In the genomic region with DNA sequence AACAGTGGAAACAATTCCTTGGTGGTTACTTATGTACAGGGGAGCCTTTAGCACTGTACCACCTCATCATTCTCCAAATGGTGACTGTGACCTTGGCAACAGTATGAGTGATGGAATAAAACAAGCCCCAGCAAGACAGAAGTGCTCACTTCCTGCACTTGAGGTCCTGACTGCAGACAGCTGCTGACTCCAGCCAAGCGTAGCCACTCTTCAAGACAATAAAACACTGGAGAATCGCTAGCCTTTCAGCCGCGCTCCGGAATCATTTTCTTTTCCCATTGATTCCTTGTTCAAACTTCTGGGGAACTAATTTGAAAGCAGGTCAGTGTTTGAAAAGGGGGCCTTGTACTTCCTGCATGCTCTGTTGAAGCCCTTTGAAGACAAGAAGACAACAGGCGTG, we compare ENCODE assay signal across 15 mouse cellular contexts.
DNase-seq lines count a peak whose midpoint lies in the region; ATAC-seq lines count a peak whose summit lies in the region.
"Had no signal": no experiment of that assay in that cellular context is flagged by ENCODE, and none has a peak within 500 bp of the region (broad histone marks: within the 10 kb centered on the region; RNA-seq: fewer than 3 reads in every experiment).

No protein-coding gene starts in this region.

- no peak overlapping the region for H3K9ac ChIP-seq in kidney, embryonic 16.5 days (replicated peaks; ENCODE audit: low read length)
- H3K9ac ChIP-seq in neural tube, embryonic 13.5 days = no peak overlapping the region
- H3K9ac ChIP-seq: limb, embryonic 13.5 days; liver, embryonic 14.5 days had no signal

- no peak overlapping the region for H3K4me2 ChIP-seq in kidney, embryonic 16.5 days (replicated peaks; ENCODE audit: low read depth, low read length)
- H3K4me2 ChIP-seq in neural tube, embryonic 13.5 days = no peak overlapping the region
- H3K4me2 ChIP-seq: limb, embryonic 13.5 days had no signal

- peaks cover 2% of the 10 kb centered on the region; the same call in 1 of the 2 replicates for H3K9me3 ChIP-seq in kidney, embryonic 16.5 days (ENCODE audit: low read length)
- peaks cover 9% of the 10 kb centered on the region; the same call in 1 of the 2 replicates for H3K9me3 ChIP-seq in neural tube, embryonic 13.5 days

- no peak overlapping the region for H3K27ac ChIP-seq in kidney, embryonic 16.5 days (ENCODE audit: low read length)
- H3K27ac ChIP-seq in neural tube, embryonic 13.5 days (replicated peaks) = 0 out of 2 replicates have a peak overlapping the region, but pooled peaks have one; percentile 5
- H3K27ac ChIP-seq: limb, embryonic 13.5 days; liver, embryonic 14.5 days had no signal

- peak; percentile 39; the same call in 1 of the 2 replicates for ATAC-seq in kidney, embryonic 16.5 days (ENCODE audit: low FRiP score, low TSS enrichment)
- no peak for ATAC-seq in neural tube, embryonic 13.5 days (ENCODE audit: low read depth)

- no peaks in the 10 kb centered on the region for H3K36me3 ChIP-seq in kidney, embryonic 16.5 days (ENCODE audit: insufficient read depth, low read length)
- no peaks in the 10 kb centered on the region for H3K36me3 ChIP-seq in neural tube, embryonic 13.5 days
- H3K36me3 ChIP-seq: limb, embryonic 13.5 days had no signal

- peak; percentile 27 for DNase-seq in embryo, embryonic 10 days (ENCODE audit: low spot score)
- DNase-seq in embryo, embryonic 9.5 days (ENCODE audit: extremely low spot score) = no peak
- no peak for DNase-seq in kidney, adult 8-10 months
- DNase-seq in neural tube, embryonic 10.5 days (ENCODE audit: extremely low spot score, low spot score) = no peak
- no peak for DNase-seq in spleen, postnatal 10 days (ENCODE audit: low spot score in 2 of 2)
- DNase-seq in left cerebral cortex, postnatal 10 days (ENCODE audit: extremely low spot score in 1 of 2, low spot score in 2 of 2) = no peak
- DNase-seq: adrenal gland, postnatal 14 days; cerebellum, adult 2 months; heart, adult 18-20 months; kidney, adult 2 months; spleen, adult 18-20 months had no signal

- intact Hi-C loops in left cerebral cortex, postnatal 10 days (cut with DNase I) = no loop called here

- H3K4me1 ChIP-seq in kidney, embryonic 16.5 days (ENCODE audit: insufficient read depth, low read length) = no peaks in the 10 kb centered on the region
- H3K4me1 ChIP-seq in neural tube, embryonic 13.5 days (replicated peaks) = peaks cover 16% of the 10 kb centered on the region
- H3K4me1 ChIP-seq: limb, embryonic 13.5 days had no signal

- 34% methylated on average over 6 of the region's 6 CpGs for WGBS in kidney, embryonic 16.5 days
- WGBS in neural tube, embryonic 13.5 days = 17% methylated on average over 6 of the region's 6 CpGs

- H3K27me3 ChIP-seq in kidney, embryonic 16.5 days (ENCODE audit: insufficient read depth, low read length) = no peaks in the 10 kb centered on the region
- no peaks in the 10 kb centered on the region for H3K27me3 ChIP-seq in neural tube, embryonic 13.5 days
- H3K27me3 ChIP-seq: limb, embryonic 13.5 days had no signal

- H3K4me3 ChIP-seq in kidney, embryonic 16.5 days (ENCODE audit: low read length) = no peak overlapping the region
- no peak overlapping the region for H3K4me3 ChIP-seq in neural tube, embryonic 13.5 days
- H3K4me3 ChIP-seq: limb, embryonic 13.5 days had no signal
